Mouse (Mus musculus): ENCODE measurements around the gene Gm11042. TPM values are rescaled to one million over a fixed set of nuclear protein-coding genes. Genes with fewer than 3 reads are reported as not detected.

Gm11042 gene
- polyA plus RNA-seq, 1 experiment from 2014 or later, result not detected

DNA sequence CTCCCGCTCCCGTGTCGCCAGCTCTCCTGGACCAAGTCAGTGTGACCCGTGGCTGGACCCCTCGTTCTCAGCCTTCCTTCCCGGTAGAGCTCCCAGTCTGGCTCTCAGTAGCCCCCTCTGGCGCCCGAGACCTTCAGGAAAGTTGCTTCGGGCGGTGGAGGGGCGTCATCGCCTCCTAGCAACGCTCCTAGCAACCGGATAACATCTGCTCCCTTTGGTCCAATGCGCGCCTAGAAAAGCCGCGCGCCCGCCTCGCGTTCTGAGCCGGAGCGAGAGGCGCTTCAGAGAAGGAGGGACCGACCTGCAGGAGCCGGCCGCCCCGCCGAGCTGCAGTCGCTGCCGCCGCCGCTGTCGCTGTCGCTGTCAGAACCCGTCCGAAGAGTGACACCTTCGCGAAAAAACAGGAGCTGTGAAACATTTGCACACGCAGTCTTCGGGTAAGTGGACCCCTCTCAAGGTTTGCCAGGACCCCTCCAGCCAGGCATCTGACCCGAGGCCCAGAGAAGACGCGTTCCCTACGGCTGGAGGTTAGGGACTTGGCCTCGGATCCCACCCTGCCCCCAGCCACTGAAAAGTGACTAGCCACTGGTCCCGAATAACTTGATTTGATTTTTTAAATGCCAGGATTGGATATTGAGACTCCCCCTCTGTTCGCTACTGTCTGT is 32.0 kb downstream of the Gm11042 start:
- H3K9ac ChIP-seq, result no peak overlapping the region
- ATAC-seq (ENCODE audit: insufficient number of reproducible peaks, low FRiP score, low TSS enrichment, low read depth), result peak; percentile 90
- H3K4me2 ChIP-seq, result peak overlapping the region; percentile 88
- under 1% methylated on average over 49 of the region's 49 CpGs for WGBS
- no peaks in the 10 kb centered on the region for H3K9me3 ChIP-seq
- no peak overlapping the region for H3K27ac ChIP-seq
- H3K27me3 ChIP-seq, result peaks cover 36% of the 10 kb centered on the region
- H3K4me1 ChIP-seq, result peaks cover 9% of the 10 kb centered on the region
- no peaks in the 10 kb centered on the region for H3K36me3 ChIP-seq
- peak overlapping the region; percentile 44 for H3K4me3 ChIP-seq

DNA sequence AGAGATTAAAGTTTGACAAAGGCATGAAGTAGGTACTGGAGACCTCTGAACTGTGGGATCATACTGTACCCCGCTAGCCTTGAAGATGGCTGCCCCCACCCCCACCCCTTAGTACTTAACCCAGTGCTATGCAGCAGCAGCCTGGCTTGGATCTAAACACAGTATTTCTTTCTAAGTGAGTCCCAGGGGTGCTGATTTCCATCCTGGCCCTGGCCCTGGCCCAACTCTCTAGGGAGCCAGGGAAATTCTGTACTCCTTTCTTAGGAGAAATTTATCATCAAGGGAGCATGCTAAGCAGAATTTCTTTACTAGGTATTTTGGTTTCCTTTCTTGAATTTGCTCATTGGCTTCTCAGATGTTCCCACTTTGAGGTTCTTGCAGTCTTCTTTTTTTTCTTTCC is 33.3 kb downstream of the Gm11042 start:
- Histone ChIP-seq H3K4me2 (no peak overlapping the region), H3K27ac (no peak overlapping the region), H3K4me3 (no peak overlapping the region), H3K4me1 (peaks cover 9% of the 10 kb centered on the region), H3K27me3 (peaks cover 36% of the 10 kb centered on the region), H3K9me3 (no peaks in the 10 kb centered on the region), H3K36me3 (no peaks in the 10 kb centered on the region), H3K9ac (no peak overlapping the region)
- 84% methylated on average over 1 of the region's 1 CpGs for WGBS
- no peak for ATAC-seq (ENCODE audit: insufficient number of reproducible peaks, low FRiP score, low TSS enrichment, low read depth)

DNA sequence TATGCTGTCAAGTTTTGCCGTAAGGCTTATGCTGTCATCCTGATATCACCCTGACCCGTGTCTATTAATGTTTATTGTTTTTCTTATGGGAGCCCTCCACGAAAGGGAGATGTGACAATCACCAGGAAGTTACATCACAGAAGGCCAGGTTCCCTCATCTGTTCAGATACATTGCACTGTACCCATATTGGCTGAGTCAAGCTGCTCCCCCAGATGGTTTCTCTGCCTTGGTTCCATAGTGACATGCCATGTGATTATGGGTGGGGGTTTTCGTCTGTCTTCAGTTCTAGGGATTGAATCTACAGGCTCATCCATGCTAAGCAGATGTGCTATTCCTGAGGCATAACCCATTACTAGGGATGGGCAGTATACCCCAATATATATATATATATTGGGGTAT is 34.8 kb downstream of the Gm11042 start:
- no peaks in the 10 kb centered on the region for H3K36me3 ChIP-seq
- WGBS, result 76% methylated on average over 4 of the region's 4 CpGs
- no peak overlapping the region for H3K4me2 ChIP-seq
- no peak overlapping the region for H3K27ac ChIP-seq
- peaks cover 33% of the 10 kb centered on the region for H3K27me3 ChIP-seq
- H3K4me3 ChIP-seq, result no peak overlapping the region
- no peaks in the 10 kb centered on the region for H3K9me3 ChIP-seq
- peaks cover 9% of the 10 kb centered on the region for H3K4me1 ChIP-seq
- ATAC-seq (ENCODE audit: insufficient number of reproducible peaks, low FRiP score, low TSS enrichment, low read depth), result no peak
- no peak overlapping the region for H3K9ac ChIP-seq

DNA sequence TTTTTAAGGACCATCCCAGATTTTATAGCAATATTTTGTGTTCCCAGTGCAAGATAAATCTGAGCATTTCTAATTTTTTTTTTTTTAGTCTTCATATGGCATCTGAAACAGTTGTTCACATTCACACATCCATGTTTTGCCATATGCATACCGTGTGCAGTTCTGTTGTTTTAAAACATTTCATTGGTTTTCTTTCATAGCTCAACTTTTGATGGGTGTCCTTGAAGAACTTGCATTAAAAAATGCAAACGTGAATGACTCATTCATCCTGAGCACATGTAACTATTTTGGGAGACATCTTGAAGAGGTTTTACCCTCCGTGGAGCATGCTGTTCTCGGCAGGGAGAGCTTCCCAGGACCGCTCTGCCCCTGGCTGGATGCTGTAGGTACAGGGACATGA is 38.9 kb downstream of the Gm11042 start:
- peaks cover 4% of the 10 kb centered on the region; the same call in 1 of the 2 replicates for H3K27me3 ChIP-seq
- no peak for ATAC-seq (ENCODE audit: insufficient number of reproducible peaks, low FRiP score, low TSS enrichment, low read depth)
- no peaks in the 10 kb centered on the region for H3K9me3 ChIP-seq

DNA sequence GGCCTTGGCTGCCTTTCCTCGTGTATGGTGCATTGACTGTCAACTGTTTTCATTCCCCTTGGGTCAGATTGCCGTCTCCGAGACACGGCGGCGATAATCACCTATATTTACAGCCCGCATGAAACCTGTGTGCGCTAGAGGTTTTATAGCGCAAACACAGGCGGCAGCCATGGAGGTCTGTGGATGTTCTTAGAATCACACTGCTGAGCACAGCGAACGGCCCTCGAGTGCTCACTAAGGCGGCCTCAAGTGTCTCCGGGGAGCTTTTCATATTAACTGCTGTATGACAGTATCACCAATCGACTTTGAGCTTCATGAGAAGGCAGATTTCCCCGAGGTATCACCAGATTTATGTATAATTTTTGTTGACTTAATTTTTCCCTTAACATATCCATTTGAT is 43.6 kb downstream of the Gm11042 start:
- Histone ChIP-seq H3K4me1 (no peaks in the 10 kb centered on the region), H3K27me3 (no peaks in the 10 kb centered on the region), H3K9me3 (no peaks in the 10 kb centered on the region), H3K4me3 (no peak overlapping the region), H3K4me2 (no peak overlapping the region), H3K9ac (no peak overlapping the region), H3K36me3 (no peaks in the 10 kb centered on the region), H3K27ac (no peak overlapping the region)
- no peak for ATAC-seq (ENCODE audit: insufficient number of reproducible peaks, low FRiP score, low TSS enrichment, low read depth)
- WGBS, result 87% methylated on average over 17 of the region's 17 CpGs

More for the DNA sequence above, 38.9 kb downstream of the Gm11042 start:
- no peak overlapping the region for H3K4me2 ChIP-seq
- H3K27ac ChIP-seq, result no peak overlapping the region
- H3K36me3 ChIP-seq, result no peaks in the 10 kb centered on the region
- H3K4me1 ChIP-seq, result no peaks in the 10 kb centered on the region
- WGBS, result 72% methylated on average over 5 of the region's 5 CpGs
- no peak overlapping the region for H3K9ac ChIP-seq
- no peak overlapping the region for H3K4me3 ChIP-seq

DNA sequence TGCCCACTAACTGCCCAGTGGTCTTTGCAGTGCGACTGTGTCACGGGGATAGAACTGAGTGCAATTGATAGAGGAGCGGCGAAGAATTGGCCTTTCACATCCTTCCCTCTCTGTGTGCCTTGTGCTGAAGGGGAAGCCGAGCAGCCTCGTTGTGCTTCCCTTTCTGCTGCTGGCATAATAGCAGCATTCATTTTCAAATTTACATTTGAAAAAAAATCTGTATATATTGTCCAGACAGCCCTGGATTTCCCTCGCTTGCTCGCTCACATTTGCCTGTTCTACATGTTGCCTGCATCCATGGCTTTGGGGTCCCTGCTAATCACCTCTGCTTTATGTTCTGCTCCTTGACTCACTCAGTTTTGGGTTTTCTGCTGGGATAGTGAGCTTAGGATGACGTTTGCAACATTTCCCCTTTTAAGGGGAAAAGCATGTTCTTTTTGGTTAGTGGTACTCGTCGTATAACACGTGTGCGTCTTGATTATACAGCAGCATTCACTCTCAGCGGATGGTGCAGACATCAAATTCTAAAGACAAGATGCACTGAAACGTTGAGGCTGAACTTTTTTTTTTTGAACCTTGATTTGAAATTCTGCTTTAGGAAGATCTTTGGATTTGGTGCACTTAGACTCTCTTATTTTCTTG is 47.4 kb downstream of the Gm11042 start:
- Histone ChIP-seq H3K36me3 (no peaks in the 10 kb centered on the region), H3K27ac (no peak overlapping the region), H3K4me2 (no peak overlapping the region), H3K4me3 (no peak overlapping the region), H3K9ac (no peak overlapping the region), H3K4me1 (no peaks in the 10 kb centered on the region), H3K9me3 (no peaks in the 10 kb centered on the region), H3K27me3 (no peaks in the 10 kb centered on the region)
- ATAC-seq (ENCODE audit: insufficient number of reproducible peaks, low FRiP score, low TSS enrichment, low read depth), result no peak
- 86% methylated on average over 15 of the region's 15 CpGs for WGBS

DNA sequence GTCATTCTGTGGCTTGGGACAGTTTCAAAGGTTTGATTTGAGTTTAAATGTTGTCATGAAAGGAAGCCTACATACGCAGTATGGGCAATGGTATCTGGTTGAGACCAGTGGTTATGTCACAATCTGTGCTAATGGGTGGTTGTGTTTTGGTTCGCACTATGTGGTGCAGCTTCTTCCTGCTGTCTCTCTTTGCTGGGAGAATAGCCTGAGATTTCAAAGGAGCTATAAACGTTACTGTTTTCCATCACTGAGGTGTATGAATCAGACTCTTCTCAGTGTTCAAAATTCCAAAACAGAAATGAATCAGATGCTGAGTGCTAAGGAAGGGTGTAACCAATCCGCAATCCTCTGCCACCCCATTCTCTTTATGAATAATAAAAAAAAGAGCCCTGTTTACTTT is 49.1 kb downstream of the Gm11042 start:
- Histone ChIP-seq H3K4me3 (no peak overlapping the region), H3K27ac (no peak overlapping the region), H3K27me3 (no peaks in the 10 kb centered on the region), H3K9me3 (no peaks in the 10 kb centered on the region), H3K4me2 (no peak overlapping the region), H3K36me3 (no peaks in the 10 kb centered on the region), H3K9ac (no peak overlapping the region), H3K4me1 (no peaks in the 10 kb centered on the region)
- 96% methylated on average over 4 of the region's 4 CpGs for WGBS
- ATAC-seq (ENCODE audit: insufficient number of reproducible peaks, low FRiP score, low TSS enrichment, low read depth), result no peak
